Mouse (Mus musculus) adrenal gland, adult 18-20 months (tissue): ENCODE measurements around the gene Serpind1. TPM values are rescaled to one million over a fixed set of nuclear protein-coding genes. Genes with fewer than 3 reads are reported as not detected.

Experiments used
- DNase-seq, 2 experiments: peaks; one replicate each; pipeline ENCODE4 v3.0.0; 2021 to 2022; ENCODE audit warnings: low spot score in 2 of 2
- long read RNA-seq, 2 experiments: library from polyadenylated mRNA; stranded (forward); transcript quantifications; one replicate each; pipeline ENCODE4 v2.0.0; 2021
- total RNA-seq, 2 experiments: library from RNA; stranded (reverse); gene quantifications; 1 replicate in 1 of 2; 2 replicates in 1 of 2; pipeline ENCODE4 v1.2.3; 2021

Gene Serpind1
- total RNA-seq = under 1 TPM; 0.29 to 0.30 TPM
- long read RNA-seq, experiment 1 = 0 reads
- long read RNA-seq, experiment 2 = 0 reads

DNA sequence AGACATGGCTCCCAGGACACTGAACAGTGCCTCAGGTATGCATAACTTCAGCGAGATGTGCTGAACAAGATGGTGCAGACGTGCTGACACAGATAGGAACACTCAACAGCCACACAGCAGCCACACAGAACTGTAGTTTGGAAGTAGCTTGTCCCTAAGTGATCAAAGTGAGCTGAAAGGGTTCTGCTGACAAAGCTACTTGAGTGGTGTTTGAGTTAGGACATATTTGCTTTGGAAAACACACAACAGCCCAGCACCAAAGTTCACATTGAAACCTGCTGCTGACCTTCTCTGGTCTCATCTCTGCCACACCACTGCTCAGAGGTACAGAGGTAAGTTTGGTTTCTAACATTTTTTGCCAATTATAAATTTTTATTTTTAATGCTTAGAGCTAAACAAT lies at the start of gene Serpind1:
Gene Serpind1 (plus strand): TSS at position 256 of the 400 bp plus-strand sequence.
- no peak for DNase-seq

DNA sequence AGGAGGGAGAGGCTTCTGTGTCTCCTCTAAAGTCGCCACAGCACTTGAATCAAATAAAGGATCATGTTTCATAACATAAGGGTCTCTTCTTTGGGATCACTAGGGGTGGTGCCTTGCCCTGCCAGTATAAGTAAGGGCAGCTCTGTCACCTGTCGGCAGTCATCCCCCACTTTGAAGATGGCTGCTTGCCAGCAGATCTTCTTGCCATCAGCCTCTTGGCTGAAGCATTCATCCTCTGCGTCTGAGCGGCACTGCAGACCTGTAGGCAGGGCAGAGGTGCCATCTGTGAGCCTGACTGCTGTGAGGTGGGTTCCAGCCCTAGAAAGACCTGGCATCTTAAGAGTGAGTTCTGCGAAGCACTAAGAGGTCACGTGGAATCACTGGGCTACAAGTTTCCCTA lies 48.0 kb upstream of the Serpind1 start:
- no peak for DNase-seq

DNA sequence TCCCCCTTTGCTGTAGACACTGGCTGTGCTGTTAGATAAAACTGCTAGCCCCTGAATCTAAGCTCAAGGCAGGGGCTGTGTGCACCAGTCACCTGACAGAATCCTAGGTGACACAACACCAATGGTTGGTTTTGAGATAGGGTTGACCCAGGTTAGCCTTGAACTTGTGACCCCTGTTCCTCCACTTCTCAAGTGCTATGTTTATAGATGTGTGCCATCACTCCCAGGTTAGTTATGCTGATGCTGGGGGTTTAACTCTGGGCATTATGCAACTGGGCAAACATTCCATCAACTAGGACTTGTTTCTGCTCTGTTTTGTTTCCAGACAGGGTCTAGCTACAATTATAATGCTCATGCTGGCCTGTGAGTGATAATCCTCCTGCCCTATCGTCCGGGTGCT lies 44.1 kb upstream of the Serpind1 start:
- no peak for DNase-seq

DNA sequence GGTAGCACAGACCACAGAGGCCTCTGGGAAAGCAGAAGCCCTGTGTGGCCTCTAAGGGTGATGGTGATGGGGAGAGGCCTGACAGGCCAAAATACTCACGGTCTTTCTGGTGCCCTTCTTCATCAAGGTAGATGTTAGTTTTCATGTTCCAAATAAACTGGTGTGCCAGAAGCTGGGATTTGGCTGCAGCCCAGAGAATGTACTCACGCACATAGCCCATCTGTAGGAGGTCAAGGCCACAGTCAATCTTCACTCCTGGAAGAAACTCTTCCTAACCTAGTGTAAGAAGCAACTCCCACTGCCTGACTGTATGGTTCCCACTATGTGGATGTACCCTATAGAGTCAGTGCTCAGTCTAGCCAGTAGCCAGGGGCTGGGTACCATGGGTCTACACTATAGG lies 40.2 kb upstream of the Serpind1 start:
- DNase-seq = no peak

DNA sequence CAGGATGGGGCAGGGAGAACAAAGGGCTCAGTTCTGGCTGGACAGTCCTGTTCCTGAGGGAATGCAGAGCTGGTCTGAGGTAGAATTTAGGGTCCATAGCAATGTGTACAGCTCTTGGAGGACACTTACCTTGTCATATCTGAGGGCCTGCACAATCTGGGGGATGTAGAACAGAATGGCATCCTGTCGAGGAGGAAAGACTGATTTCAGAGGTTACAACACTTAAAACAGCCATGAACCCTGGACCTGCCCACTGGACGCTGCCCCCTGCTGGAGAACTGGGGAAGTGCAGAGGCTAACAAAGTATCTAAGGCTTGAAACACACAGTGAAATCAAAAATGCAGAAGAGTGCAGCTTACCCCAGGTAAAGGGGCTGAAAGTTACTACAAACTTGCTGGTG lies 38.4 kb upstream of the Serpind1 start:
- peak; percentile 67 to 82 for DNase-seq

DNA sequence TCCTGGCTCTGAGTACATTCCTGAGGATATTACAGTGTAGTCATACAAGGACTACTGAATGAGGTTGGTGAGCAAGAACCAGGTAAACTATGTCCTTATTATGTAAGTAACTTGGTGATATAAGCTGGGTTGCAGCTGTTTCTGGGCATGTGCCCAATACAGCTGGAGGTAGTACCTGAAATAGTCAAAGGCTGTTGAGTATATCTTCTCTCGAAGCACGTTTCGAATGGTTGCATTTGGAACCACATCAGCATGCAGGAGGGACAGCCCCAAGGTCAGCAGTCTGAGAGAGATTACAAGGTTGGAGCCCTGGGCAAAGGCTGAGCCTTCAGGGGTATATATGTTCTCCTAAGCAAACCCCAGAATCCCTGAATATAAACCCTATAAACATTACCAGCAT lies 30.4 kb upstream of the Serpind1 start:
- DNase-seq = no peak

DNA sequence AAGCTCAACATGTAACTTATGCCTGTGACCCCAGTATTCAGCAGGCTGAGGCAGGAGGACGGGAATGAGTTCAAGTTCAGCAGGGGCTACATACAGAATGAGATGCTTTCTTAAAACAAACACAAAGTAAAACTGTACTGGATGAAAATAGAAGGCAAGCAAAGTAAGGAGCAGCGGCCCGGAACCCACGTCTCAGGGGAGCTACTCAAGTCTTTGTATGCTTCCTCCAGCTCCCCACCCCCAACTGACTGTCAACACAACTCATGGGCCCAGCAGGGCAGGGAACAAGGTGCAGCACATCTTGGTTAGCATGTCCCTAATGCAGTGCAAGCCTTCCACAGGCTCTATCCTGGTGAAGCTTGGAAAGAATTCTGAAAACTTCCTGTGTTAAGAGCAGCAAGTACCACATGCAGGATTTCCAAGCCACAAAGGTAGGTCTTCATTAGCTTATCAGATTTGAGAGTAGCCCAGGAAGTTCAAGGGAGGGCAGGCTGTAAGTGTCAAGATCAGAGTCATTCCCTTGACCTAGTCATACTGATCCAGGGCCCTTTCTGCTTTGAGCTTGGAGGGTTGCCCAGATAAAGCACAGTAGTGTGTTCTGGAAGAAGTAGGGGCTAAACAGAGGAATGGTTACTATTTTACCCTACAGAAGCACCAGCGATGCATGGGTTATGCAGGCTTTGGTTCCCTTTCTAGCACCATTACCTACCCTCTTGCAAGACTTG lies 27.5 kb upstream of the Serpind1 start:
- no peak for DNase-seq

DNA sequence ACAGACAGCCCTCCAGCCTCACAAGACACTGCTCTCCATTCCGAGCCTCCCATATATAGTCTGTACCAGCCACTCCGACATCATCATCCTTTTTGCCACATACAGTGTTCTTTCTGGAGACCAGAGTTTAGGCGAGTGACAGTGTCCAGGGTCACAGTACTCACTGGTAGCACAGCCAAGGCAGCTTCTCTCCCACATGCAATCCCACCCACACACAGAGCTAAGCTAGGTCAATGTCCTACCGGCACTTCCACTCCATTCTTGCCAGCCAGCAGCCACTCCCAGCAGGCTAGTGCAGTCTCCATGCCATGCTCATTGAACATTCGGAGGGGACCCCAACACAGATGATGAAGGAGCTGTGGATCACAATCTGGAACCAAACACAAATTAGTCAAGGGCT lies 23.7 kb upstream of the Serpind1 start:
- no peak for DNase-seq

DNA sequence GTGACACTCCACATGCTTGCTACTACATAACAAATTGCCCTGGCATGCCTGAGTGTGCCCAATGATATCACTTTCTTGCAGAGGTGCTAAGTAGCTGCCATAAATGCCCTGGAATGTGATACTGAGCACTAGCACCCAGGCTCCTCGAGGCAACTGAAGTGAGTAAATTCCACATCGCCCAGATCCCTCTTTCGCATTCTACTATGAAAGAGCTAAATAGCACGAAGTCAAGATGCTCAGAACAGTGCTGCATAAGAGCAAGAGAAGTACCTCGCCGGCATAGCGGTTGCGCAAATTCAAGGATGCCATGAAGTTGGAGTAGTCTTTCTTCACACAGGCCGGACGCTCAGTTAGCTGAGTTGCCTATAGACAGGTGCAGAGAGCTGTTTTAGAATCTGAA lies 22.1 kb upstream of the Serpind1 start:
- no peak for DNase-seq

DNA sequence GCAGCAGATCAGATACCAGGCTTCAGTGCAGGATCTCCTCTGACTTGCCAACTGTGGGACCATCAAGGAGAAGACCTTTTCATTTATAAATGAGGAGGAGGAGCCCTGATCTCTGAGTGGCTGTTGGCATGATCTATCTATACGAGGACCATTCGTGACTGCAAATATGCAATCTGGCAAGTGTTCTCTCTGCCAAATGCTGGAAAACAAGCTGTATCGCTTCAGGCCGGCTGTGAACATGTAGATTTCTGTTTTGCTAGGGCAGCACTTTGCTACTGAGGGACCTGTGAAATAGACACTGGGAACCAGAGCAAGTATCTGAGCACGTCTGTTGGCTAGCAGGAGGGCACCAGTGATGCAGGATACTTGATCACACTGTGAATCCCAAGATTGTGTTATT lies 18.6 kb upstream of the Serpind1 start:
- DNase-seq = no peak

DNA sequence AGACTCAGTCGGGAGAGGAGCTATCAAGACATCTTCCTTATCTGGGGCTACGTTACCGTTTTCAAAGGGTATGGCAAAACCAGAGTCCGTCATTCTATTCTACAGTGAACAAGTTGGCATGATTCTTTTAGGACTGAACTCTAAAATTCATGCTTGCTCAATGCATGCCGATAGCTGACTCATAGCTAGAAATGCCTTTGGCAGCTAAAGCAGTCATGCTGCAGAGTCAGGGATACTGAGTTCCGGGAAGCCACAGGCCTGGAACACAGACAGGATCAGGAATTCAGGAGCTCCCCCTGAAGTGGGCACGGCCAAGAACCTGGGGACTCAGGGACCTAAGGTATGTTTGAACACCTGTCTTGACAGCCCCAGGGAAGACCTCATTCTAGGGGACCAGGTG lies 14.6 kb upstream of the Serpind1 start:
- no peak for DNase-seq

DNA sequence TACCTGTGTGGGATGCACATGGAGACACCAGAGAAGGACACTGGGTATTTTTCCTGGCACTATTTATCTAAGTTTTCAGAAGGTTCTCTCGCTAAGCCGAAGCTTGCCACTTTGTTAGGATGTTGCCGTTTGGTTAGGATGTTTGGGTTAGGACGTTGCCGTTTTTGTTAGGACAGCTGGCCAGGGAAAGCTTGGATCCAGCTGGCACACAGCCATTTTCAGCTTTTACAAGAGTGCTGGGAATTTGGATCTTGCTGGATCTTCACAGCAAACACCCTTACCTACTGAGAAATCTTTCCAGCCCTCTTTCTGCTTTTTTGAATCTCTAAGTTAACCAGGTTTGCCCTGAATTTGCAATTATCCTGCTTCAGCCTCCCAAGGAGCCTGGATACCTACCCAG lies 9.7 kb upstream of the Serpind1 start:
- no peak for DNase-seq

DNA sequence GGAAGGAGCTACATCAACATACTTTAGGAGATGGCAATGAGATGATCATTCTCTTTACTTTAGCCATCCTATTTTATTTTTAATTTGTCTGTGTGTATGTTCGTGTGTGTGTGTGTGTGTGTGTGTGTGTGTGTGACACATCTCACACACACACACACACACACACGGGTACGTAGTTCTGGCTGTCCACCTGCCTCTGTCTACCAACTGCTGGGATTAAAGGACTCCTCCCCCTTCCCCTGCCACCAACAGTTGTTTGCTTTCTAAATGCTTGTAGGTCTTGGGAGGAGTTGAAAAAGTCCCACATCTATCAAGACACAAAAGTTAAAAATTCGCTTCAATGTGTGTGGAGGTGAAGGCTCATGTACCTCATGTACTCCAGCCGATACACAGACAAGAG lies 6.4 kb upstream of the Serpind1 start:
- no peak for DNase-seq

DNA sequence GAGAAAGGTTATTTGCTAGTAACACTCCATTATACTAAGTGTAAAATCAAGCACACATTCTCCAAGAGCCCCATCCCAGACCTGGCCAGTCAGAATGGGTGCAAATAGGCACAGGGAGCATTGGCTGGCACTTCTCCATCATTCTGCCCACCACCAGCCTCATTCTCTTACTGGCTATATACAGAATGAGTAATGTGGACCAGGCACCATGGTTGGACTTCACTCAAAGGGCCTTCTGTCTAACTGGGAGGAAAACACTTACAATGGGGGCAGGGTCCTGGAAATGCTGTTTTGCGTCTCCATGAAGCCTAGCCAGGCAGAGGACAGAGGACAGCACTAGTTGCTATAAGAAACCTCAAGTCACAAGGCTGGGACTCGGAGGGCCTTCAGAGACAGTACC lies 5.1 kb upstream of the Serpind1 start:
- no peak for DNase-seq

DNA sequence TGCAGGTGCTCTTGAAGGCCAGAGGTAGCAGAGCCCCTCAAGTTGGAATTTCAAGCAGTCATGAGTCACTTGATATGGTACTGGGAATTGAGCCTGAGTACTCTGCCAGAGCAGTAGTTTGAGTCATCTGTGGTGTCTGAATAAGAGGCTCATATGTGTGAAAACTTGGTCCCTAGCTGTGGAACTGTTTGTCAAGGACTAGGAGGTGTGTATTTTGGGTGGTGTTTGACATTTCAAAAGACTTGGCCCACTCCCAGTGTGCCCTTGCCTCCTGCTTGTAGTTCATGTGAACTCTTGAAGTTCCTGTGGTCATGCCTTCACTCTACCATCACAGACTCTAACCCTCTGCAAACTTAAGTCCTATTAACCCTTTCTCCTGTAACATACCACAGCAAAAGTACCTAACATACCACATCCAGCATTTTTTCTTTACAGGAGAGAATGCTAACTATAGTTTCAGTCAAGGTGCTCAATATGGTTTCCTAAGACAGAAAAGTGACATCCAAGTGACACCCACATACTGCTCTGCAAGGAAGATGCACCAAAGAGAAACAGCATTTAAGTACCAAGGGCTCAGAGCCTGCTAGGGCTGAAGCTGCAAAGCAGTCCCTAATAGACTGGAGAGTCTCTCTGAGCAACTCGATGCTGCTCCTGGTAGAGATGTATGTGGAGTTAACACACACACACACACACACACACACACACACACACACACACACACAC lies 1.2 kb upstream of the Serpind1 start:
- DNase-seq = no peak

DNA sequence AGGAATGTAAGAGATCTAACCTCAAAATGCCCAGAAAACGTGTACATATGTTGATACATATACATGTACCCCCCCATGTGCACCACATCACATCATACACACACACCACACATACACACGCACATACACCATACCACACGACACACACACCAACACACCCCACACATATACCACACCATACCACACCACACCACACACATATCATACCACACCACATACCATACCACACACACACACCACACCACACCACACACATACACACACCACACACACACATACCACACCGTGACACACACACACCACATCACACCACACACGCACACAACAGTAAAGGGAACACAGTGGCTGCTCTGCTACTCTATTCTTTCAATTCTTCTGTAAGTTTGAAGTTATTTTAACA lies 684 bp downstream of the Serpind1 start:
- DNase-seq = no peak

DNA sequence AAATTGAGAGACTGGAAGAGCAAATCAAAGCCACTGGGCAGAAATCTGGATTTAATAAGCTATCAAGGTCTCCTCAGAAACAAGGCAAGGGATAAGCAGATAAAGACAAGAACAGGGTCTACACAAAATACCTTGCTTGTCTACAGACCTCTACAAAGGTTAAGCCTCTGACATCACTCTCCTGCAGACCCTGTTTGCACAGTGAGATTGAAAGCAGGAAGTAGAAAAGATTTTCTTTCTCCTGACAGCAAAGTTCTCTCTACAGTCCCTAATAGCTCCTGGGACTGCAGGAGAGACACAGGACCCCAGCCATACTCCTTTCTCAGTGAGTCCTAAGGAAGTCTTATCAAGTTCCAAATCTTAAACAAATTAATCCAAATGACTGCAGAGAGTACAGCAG lies 3.4 kb downstream of the Serpind1 start:
- no peak for DNase-seq

DNA sequence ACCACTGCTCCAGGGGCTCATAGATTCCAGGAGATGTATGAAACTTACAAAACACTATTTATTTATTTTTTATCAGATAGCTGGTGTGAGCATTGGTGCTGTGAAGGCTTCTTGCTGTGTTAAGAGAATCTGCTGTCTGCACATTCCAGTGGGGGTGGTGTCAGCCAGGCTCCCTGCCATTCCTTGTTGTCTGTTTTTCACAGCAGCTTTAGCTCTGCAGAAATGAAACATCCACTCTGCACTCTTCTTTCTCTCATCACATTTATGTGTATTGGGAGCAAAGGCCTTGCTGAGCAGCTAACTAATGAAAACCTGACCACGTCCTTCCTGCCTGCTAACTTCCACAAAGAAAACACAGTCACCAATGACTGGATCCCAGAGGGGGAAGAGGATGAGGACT lies 4.9 kb downstream of the Serpind1 start:
- DNase-seq = no peak

DNA sequence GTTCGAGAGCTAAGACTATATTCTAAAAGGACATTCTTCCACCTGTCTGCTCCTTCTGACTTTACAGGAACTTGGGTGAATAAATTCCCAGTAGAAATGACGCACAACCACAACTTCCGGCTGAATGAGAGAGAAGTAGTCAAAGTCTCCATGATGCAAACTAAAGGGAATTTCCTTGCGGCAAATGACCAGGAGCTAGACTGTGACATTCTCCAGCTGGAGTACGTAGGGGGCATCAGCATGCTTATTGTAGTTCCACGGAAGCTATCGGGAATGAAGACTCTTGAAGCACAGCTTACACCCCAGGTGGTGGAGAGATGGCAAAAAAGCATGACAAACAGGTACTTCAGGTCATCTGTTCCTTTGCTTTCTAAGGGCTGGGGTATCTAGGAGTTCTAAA lies 8.5 kb downstream of the Serpind1 start:
- no peak for DNase-seq

DNA sequence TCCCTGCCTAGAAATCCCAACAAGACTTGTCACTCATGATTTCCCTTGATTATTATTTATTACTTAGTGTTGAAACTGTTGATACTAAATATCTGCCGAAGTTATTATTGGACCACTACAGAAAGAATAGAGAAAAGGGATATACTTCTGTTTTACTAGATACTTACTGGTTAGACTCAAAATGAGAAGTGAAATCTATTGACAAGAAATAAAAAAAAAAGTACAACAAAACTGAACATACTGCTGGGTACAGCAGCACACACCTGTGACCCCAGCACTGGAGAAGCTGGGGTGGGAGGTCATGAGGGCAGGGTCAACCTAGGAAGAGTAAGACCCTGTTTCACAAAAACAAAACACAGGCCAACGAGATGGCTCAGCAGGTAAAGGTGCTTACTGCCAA lies 9.5 kb downstream of the Serpind1 start:
- DNase-seq = no peak

DNA sequence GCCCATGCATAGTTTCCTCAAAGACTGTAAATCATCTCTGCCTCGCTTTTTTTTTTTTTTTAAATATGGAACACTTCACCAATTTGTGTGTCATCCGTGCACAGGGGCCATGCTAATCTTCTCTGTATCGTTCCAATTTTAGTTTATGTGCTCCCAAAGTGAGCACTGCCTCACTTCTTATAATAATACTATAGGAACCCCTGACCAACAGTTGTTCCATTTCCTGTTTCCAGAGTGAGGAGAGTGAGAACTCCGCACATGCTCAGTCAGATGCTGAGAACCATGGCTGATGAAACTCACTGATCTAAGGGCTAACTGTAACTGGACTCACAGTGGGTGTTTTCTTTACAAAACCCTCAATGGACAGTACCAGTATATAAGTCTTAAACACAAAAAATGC lies 10.7 kb downstream of the Serpind1 start:
- no peak for DNase-seq

DNA sequence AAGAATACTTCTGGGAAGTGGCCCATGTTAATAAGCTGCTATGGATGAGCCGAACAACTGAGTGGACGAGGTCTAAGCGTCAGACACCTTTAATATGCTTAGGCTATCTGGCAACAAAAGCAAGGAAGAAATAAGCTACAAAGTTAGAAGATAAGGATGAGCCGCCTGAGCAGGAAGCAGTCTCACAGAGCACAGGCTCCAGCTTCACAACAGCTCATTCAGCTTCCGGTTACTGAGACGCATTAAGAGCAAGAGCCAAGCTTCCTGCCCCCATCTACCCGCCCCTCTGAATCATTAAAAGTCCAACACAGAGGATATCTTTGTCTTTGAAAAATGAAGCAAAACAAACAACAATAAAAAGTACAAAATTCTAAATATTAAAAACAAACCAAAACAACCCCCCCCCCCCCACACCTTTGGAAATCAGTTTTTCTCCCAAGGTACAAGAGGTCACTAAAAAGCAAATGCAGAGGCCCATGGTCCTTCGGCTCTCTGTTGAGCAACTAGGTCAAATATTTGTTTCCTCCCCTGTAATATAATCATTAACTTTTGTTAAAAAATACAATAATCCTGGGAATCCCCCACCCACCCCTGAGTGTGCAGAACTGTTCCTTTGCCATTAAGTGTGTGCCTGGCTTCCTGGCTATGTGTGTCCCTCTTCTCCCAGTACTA lies 14.1 kb downstream of the Serpind1 start:
- DNase-seq = no peak
